Mouse (Mus musculus): Measurements from ENCODE around the gene Rasa4.
"Not testable (repeated sequence)": the region's sequence is repeated elsewhere in the genome, so short reads cannot be mapped to it uniquely, and the experiment has no call there.

Rasa4 gene

DNA sequence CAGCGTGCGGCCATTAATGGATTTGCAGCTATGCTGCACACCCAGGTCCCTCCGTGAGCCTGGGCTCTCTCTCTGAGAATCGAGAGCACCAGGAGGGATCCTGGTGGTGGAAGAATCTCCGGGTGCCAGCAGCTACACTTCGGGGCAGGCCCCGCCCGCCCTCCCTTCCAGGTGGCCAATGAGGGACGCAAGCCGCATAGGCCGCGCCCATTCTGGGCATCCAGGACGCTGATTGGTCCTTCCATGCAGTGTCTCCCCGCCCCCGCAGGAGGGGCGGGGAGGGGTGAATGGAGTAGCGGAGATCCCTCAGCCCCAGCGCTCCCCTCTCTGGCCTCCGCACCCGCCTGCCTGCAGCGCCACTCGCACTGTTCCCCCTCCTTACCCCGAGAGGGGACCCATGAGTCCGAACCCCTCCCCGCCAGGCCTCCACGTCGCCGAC is at the start of gene Rasa4:
Gene Rasa4, plus strand, starts transcription at position 248 of the 439 bp plus-strand sequence.
- peak; percentile 92 for DNase-seq

- no peak for DNase-seq
These were observed 48.8 kb upstream of the Rasa4 start for GRCm38 (mm10) chr5:136034868-136035267.

GRCm38 (mm10) chr5:136035285-136035684 is 48.4 kb upstream of the Rasa4 start:
- DNase-seq = no peak

GRCm38 (mm10) chr5:136036667-136037066 is 47.0 kb upstream of the Rasa4 start:
- DNase-seq = no peak

- no peak for DNase-seq
These were observed 45.2 kb upstream of the Rasa4 start, which contains the start of gene Upk3b for GRCm38 (mm10) chr5:136038258-136039214. Gene Upk3b, plus strand, starts transcription at chr5:136038496.

DNA sequence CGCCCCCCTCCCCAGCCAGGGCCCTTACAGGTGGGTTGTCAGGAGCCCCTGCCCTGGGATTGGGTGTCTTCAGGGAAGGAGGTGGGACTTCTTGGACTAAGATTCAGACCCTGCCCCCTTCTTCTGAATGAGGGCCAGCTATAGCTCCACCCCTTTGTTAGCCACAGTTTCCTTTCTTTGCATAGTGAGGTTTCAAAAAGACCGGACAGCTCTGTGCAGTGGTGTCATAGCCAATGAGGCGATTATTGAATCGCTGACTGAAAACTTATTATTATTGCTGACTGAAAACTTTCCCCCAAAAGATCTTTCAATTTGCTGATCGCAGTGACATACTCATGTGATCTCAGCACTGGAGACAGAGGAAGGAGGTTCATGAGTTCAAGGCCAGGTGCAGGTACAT is 43.5 kb upstream of the Rasa4 start:
- no peak for DNase-seq

- DNase-seq = no peak
These were observed 42.5 kb upstream of the Rasa4 start for GRCm38 (mm10) chr5:136041260-136041659.

DNA sequence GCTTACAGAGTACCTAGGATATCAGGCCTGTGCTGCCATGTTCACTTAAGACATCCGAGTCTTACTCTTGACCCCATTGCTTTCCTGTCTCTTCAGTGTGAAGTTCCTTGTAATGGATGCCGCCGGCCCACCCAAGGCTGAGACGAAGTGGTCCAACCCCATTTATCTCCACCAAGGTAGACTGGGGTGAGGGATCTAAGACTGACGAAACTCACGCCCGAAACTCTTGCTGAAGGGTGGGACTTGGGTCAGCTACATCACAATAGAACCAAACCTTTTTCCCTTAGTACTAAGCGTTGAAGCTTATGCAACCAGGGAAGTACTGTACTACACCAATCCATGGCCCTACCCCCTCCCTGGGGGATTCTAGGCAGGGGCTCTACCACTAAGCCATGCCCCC is 42.0 kb upstream of the Rasa4 start:
- no peak for DNase-seq

- DNase-seq = no peak
These were observed 38.9 kb upstream of the Rasa4 start for GRCm38 (mm10) chr5:136044865-136045264.

DNA sequence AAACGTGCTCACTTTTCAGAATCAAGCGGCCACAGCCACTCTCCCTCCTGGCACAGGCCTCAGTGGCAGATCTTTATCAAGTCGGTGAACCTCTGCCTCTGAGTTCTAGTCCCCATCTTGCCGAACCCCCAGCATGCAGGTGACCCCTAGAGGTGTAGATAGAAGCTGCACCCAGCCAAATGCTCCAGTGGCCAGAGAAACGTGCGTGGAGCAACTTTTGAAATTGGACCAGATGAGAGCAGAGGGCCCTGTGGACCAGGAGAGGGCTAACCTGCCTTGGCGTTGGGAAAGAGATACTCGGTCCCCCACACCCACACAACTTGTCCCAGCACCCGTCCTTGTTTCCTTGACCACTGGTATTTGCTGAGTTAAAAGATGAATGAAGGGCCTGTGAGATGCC is 38.3 kb upstream of the Rasa4 start:
- no peak for DNase-seq

DNA sequence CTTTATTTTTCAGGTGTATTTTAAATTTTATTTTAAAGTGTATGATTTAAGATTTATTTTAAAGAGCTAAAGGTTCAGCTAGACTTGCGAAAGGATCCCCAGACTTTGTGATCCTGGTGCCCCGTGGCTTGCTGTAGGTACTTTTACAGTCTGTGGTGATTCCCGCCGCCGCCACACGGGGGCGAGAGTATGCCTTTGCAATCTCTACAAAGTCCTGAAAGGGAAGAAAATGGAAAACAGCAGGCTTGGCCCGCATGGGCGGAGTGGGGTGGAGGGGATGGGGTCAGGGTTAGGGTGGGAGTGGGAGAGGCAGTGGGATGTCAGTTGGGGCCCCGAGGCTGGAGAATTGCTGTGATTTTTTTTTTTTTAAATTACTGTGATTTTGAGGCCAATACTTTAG is 37.7 kb upstream of the Rasa4 start:
- peak; percentile 67 for DNase-seq

GRCm38 (mm10) chr5:136048541-136048940 is 35.2 kb upstream of the Rasa4 start:
- DNase-seq = not testable (repeated sequence)

DNA sequence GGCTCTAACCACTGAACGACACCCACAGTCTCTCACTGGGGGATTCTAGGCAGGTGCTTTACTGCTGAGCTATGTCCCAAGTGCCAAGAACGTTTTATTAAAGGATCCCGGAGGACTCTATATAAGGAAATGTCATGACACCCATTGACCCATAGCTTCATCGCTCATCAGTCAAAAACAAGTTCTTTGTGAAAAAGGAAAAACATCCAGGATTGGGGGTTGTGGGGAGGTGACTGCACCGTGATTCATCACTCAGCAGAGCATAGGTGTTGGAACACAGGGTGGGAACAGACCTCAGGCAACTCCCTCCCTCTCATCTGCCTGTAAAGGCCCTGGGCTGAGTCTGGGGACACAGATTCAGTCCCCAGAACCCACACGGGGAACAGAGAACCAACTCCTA is 33.8 kb upstream of the Rasa4 start:
- DNase-seq = no peak

- no peak for DNase-seq
These were observed 32.3 kb upstream of the Rasa4 start for GRCm38 (mm10) chr5:136051231-136052085.

GRCm38 (mm10) chr5:136052861-136053655 is 30.7 kb upstream of the Rasa4 start:
- DNase-seq = no peak

GRCm38 (mm10) chr5:136054301-136055077 is 29.2 kb upstream of the Rasa4 start, which contains the start of gene Upk3bl:
Gene Upk3bl, plus strand, starts transcription at chr5:136054492.
- DNase-seq = no peak

- DNase-seq = no peak
These were observed 27.7 kb upstream of the Rasa4 start for GRCm38 (mm10) chr5:136056062-136056461.

GRCm38 (mm10) chr5:136057085-136057484 is 26.6 kb upstream of the Rasa4 start:
- no peak for DNase-seq

- DNase-seq = peak; percentile 48
These were observed 22.1 kb upstream of the Rasa4 start for GRCm38 (mm10) chr5:136061567-136061966.

GRCm38 (mm10) chr5:136063920-136064319 is 19.8 kb upstream of the Rasa4 start:
- DNase-seq = no peak

GRCm38 (mm10) chr5:136066404-136067148 is 17.1 kb upstream of the Rasa4 start:
- DNase-seq = not testable (repeated sequence)

Measured in right cerebral cortex, postnatal 25 days (tissue).